Mouse (Mus musculus): ENCODE results near the gene Cdh23.
A peak's percentile ranks its signal among the peaks of the same experiment; 100 is the strongest.

Gene Cdh23

GRCm38 (mm10) chr10:60481381-60481780 is 214.9 kb downstream of the Cdh23 start:
- no peak for ATAC-seq (ENCODE audit: low TSS enrichment)

DNA sequence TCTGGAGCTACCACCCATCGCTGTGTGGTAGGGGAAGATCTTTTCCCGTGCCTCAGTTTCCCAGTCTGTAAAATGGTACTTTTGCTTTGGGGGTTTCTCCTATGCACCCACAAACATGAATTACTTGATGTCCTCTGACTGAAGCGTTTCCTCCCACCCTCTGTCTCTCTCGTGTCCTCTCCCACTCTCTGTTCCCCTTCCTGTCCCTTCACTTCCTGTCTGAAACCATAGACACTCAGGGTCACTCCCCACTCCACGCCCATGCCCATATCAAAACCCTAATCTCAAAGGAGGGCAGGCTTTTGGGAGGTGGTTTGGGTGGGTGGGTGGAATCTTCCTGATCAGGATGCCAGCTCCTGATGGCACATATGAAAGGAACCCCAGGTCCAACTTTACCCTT is 221.7 kb downstream of the Cdh23 start:
- no peak for ATAC-seq (ENCODE audit: low TSS enrichment)

DNA sequence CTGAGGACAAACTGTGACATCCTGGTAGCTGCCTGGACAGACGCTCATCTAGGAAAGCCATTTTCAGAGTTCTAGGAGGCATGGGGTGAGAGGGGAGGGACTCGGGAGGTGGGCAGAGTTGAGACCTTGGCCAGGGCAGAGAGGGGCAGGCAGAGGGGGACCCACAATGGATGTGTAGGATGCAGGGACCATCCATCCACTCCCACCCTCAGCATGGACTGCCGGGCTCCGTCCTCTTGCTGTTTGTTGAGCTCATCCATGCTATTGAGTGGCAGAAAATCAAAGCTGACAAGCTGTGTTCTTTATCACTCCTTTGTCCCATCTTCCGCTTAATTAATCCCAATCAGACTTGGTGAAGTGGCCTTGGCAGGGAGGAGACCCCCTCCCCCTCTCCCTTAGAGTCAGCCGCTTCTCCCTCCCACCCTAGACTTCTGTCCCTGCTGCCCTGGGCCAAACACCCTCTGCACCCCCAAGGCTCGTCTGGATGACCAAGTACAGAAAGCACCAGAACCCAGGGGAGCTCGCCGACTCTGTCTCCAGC is 222.4 kb downstream of the Cdh23 start:
- ATAC-seq (ENCODE audit: low TSS enrichment) = no peak

GRCm38 (mm10) chr10:60467752-60468151 is 228.5 kb downstream of the Cdh23 start:
- ATAC-seq (ENCODE audit: low TSS enrichment) = no peak

DNA sequence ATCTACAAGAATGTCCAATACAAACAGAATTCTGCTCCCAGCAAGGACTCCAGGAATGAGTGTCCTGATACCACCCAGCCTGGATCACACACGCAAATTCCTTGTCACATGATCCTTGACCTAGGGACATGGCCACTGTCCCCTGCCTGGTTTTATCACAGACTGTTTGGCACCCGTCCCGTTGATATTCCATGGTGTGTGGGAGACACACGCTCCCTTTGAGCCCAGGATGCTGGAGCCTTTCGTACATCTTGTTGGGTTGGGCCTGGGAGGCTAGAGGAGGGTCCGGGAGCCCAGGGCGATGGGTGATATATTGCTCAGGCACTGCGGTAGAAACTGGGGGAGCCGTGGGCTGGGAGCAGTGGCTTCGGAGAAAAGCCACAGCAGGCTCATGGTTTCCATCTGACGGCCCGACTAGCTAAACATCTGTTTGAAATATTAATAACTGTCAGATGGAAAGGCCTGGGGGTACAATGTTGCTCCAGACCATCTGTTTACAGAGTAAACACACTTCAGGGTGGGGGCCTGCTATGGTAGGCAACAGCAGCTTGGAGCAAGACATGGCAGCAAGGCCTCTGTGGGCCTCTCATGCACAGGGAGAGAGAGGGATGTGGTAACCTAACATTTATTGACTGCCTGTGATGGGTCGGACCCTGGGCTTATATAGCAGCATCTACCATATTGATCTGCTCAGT is 232.2 kb downstream of the Cdh23 start:
- no peak for ATAC-seq (ENCODE audit: low TSS enrichment)

DNA sequence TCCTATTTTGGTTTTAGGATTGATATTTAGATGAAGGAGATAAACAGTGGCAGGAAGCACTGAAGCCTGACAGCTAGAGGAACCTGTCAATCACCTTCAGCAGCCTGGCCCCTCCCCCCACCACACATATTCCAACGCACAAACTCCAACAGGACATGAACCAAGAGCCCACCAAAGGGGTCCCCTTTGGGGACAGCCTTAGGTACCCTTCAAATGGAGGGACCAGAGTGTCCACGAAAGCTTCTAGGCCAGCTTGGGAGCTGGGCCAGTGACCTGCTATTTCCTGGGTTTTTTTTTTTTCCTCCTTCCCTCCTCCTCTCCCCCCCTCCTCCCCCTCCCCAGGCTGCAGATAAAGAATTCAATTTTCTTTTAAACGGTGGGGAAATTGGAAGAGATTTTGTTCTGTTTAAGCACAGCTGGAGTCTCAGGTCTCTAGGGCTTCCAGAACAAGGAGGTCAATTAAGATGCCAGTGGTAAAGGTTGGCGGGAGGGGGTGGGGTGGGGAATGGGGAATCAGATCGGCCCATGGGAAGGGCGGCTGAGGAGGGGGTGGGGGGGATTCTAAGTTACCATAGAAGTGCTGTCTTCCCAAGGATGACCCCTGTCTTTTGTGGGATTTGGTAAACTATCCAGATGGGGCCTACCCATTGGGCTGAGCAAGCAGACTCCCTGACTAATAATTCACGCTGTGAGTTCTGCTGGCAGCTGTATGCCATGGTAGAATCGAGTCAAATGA is 239.5 kb downstream of the Cdh23 start:
- ATAC-seq (ENCODE audit: low TSS enrichment) = no peak

GRCm38 (mm10) chr10:60455193-60455592 is 241.1 kb downstream of the Cdh23 start:
- no peak for ATAC-seq (ENCODE audit: low TSS enrichment)

GRCm38 (mm10) chr10:60447186-60447585 is 249.1 kb downstream of the Cdh23 start:
- ATAC-seq (ENCODE audit: low TSS enrichment) = no peak

DNA sequence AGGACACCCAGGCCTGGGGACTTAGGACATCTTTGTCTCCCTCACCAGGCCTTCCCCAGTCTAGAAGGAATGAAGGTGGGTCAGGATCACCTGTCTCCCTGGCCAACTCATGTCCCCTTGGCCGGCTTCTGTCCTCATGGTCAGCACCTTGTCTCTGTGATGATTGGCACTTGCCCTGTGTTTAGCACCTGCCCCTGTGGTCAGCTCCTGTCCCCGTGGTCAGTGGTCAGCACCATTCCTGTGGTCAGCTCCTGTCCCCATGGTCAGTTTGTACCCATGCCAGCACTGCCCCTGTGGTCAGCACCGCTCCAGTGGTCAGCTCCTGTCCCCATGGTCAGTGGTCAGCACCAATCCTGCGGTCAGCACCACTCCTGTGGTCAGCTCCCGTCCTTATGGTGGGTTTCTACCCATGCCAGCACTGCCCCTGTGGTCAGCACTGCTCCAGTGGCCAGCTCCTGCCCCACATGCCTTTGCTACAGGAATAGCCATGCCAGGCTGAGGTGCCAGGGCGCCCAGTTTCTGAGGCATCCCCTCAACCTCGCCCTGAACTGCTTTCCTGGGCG is 251.2 kb downstream of the Cdh23 start:
- no peak for ATAC-seq (ENCODE audit: low TSS enrichment)

DNA sequence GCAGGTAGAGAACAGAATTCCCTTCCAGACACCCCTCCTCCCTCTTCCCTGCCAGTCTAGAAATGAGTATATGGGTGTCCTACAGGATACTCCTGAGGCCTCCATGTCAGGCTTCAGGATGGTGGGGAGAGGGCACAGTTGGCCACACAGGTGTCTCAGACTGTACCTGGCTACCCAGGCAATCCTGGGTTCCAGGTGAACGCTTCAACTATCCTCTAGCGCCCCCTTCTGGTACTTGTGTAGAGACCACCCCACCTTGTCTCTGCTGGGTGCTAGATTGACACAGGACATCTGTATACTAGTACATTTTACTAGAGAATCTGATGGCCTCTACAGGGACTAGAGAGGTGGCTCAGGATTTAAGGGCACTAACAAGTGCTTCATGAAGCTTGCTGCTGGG is 253.2 kb downstream of the Cdh23 start:
- no peak for ATAC-seq (ENCODE audit: low TSS enrichment)

GRCm38 (mm10) chr10:60442321-60442720 is 254.0 kb downstream of the Cdh23 start:
- no peak for ATAC-seq (ENCODE audit: low TSS enrichment)

- ATAC-seq (ENCODE audit: low TSS enrichment) = no peak
Observed at GRCm38 (mm10) chr10:60432679-60433078, 263.6 kb downstream of the Cdh23 start.

DNA sequence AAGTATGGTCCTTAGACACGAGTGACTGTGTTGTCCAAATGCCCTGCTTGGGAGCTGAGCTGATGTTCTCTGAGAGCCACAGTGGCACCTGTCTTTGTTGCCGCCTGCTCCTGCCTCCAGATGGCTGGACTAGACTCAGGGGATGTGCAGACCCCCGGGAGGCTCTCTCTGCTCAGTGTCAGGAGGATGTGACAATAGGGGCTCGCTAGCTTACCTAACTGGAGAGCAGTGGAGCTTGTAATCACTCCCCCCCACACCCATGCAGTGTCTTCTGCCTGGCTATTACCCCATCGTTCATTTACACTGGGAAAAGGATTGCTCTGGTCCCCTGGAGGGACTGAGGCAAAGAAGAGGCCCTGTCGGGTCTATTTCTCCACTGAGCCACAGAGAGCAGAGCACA is 265.7 kb downstream of the Cdh23 start:
- ATAC-seq (ENCODE audit: low TSS enrichment) = no peak

DNA sequence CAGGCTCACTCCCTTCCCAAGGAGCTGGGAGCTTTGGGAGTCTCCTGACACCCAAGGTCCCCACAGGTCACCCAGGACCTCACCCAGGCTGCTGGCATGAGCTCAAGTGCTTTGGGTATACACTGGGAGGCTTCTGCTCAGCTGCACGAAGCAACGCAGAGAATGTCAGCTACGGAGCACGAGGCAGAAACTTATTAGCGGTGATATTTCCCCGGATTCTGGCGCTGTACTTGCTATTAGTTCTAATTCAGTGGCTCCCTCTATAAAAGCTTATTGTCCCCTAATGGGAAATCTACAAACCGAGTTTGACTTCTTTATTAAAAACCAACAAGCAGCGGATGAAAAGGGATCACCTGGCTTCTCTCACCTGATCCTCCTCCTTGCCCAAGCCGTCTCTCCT is 266.3 kb downstream of the Cdh23 start:
- no peak for ATAC-seq (ENCODE audit: low TSS enrichment)

GRCm38 (mm10) chr10:60422756-60423155 is 273.5 kb downstream of the Cdh23 start:
- ATAC-seq (ENCODE audit: low TSS enrichment) = no peak

DNA sequence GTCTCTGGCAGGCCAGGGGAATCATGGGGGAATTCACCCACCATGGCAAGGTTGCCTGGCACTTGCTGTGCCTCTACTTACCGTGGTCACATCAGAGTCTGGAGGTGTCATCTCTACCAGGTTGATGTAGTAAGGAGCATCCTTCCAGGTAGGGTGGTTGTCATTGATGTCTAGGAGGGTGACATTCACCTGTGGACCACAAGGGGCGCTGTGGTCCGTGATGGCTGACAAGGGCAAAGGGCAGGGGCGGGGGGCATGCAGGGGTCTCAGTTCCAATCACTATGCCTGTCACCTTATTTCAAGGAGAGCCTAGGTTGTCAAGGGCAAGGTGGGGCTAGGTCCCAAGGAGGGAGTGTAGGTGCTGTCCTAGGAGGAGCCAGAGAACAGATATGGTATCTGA is 276.7 kb downstream of the Cdh23 start:
- ATAC-seq (ENCODE audit: low TSS enrichment) = no peak

GRCm38 (mm10) chr10:60418137-60418536 is 278.2 kb downstream of the Cdh23 start:
- peak; percentile 67 for ATAC-seq (ENCODE audit: low TSS enrichment)

DNA sequence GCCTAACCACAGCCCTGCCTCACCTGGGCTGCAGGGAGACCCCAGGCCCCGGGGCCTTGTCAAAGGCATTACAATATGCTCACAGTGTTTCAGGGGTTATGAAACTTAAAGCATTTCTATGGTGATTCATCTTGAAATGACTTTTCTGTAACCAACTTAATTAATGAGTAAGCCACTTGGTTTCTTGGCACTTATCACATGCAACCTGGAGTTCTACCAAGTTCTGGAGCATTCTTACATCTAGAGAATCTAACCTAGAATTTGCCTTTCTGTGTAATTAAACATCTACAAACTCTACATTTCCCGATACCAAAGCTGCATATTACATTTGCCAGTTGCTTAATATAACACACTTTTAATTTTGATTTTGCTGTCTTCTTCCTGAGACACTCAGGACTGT is 279.2 kb downstream of the Cdh23 start:
- no peak for ATAC-seq (ENCODE audit: low TSS enrichment)

DNA sequence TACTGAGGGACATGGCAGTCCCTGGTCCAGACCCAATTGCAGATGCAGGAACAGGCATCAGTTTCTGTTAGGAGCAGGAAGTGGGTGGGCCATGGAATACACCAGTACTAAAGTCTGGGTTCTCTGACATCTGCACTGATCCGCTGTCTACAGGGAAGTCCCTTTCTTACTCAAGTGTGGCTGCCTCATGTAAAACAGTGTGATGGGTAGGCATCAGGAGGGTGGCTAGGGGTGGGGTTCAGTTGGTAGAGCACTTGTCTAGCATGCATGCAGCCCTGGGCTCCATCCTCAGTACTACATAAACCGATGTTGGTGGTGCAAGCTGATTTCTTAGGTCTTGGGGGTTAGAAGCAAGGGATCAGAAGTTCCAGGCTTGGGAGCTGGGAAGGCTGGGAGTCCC is 282.5 kb downstream of the Cdh23 start:
- ATAC-seq (ENCODE audit: low TSS enrichment) = no peak

- no peak for ATAC-seq (ENCODE audit: low TSS enrichment)
Observed at GRCm38 (mm10) chr10:60411794-60412193, 284.5 kb downstream of the Cdh23 start.

GRCm38 (mm10) chr10:60407831-60408230 is 288.5 kb downstream of the Cdh23 start:
- ATAC-seq (ENCODE audit: low TSS enrichment) = 0 out of 2 replicates have a peak, but pooled peaks have one; percentile 36

GRCm38 (mm10) chr10:60405460-60406177 is 290.7 kb downstream of the Cdh23 start:
- peak; percentile 85 for ATAC-seq (ENCODE audit: low TSS enrichment)
